Mouse (Mus musculus) lung, embryonic 14.5 days (tissue): ENCODE results near the gene Gsx1. TPM values are rescaled to one million over a fixed set of nuclear protein-coding genes. Genes with fewer than 3 reads are reported as not detected.

Source experiments
- ATAC-seq: fragments of 200-750 bp; cut with Nextera tagmentation; 2 replicates; pipeline ENCODE4 v1.8.0; 2017; ENCODE audit warnings: mild to moderate bottlenecking, moderate TSS enrichment, moderate library complexity; ENCODE audit not compliant: insufficient read depth
- DNase-seq: peaks from one replicate; pipeline ENCODE4 v3.0.0-alpha.2; 2015
- H3K27ac ChIP-seq: fragments of 300-500 bp; sonication (generic); 2 replicates; pipeline ENCODE4 v1.5.1; 2014; ENCODE audit warnings: low read depth, mild to moderate bottlenecking, moderate library complexity
- H3K27me3 ChIP-seq: fragments of 300-500 bp; sonication (generic); 2 replicates; pipeline ENCODE4 v1.6.1; 2014; ENCODE audit warnings: low read length, control low read depth; ENCODE audit not compliant: insufficient read depth
- H3K36me3 ChIP-seq: fragments of 300-500 bp; sonication (generic); 2 replicates; pipeline ENCODE4 v1.6.1; 2014; ENCODE audit warnings: control low read depth; ENCODE audit not compliant: insufficient read depth
- H3K4me1 ChIP-seq: fragments of 300-500 bp; sonication (generic); 2 replicates; pipeline ENCODE4 v1.6.1; 2014; ENCODE audit warnings: antibody characterized with exemption, control low read depth; ENCODE audit not compliant: insufficient read depth
- H3K4me2 ChIP-seq: fragments of 300-500 bp; sonication (generic); 2 replicates; pipeline ENCODE4 v1.6.1; 2014; ENCODE audit warnings: mild to moderate bottlenecking
- H3K4me3 ChIP-seq: fragments of 300-500 bp; sonication (generic); 2 replicates; pipeline ENCODE4 v1.5.1; 2014; ENCODE audit warnings: low read depth, low read length
- H3K9ac ChIP-seq: fragments of 300-500 bp; sonication (generic); 2 replicates; pipeline ENCODE4 v1.6.1; 2014
- H3K9me3 ChIP-seq: fragments of 300-500 bp; sonication (generic); 2 replicates; pipeline ENCODE4 v1.6.1; 2016; ENCODE audit warnings: low read depth, low read length, control low read depth
- CTCF ChIP-seq: IDR thresholded peaks from 2 replicates; pipeline ENCODE4 v1.5.1; 2016; ENCODE audit warnings: antibody characterized with exemption, low read depth
- WGBS: fragments of 180-500 bp; shearing (Covaris S2); extraction: QIAGEN DNeasy Blood & Tissue Kit; methylation state at CpG from one replicate; pipeline ENCODE4 v1.1.7; 2014; 5-methylcytosine and 5-hydroxymethylcytosine counted together
- polyA plus RNA-seq: library from polyadenylated mRNA; unstranded; fragments of >200 nt; fragmentation: Nextera tagmentation; extraction: Ambion mirVana; gene quantifications from 2 replicates; pipeline ENCODE4 v1.2.1, GENCODE M21; 2014

The Gsx1 gene
- polyA plus RNA-seq, 1 experiment from 2014 or later: not detected

DNA sequence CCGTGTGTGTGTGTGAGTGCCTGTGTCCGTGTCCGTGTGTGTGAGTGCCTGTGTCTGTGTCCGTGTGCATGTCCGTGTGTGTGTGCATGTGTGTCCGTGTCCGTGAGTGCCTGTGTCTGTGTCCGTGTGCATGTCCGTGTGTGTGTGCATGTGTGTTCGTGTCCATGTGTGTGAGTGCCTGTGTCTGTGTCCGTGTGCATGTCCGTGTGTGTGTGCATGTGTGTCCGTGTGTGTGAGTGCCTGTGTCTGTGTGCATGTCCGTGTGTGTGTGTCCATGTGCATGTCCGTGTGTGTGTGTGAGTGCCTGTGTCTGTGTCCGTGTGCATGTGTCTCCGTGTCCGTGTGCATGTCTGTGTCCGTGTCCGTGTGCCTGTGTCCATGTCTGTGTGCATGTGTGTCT, 19.4 kb downstream of the Gsx1 start:
- Histone ChIP-seq H3K4me2 (no peak overlapping the region), H3K36me3 (no peaks in the 10 kb centered on the region), H3K9ac (no peak overlapping the region), H3K9me3 (no peaks in the 10 kb centered on the region), H3K27me3 (no peaks in the 10 kb centered on the region), H3K4me1 (no peaks in the 10 kb centered on the region), H3K27ac (no peak overlapping the region), H3K4me3 (no peak overlapping the region)
- TF ChIP-seq CTCF: no peak
- WGBS: 93% methylated on average over 20 of the region's 20 CpGs
- DNase-seq (no peak), ATAC-seq (no peak)

DNA sequence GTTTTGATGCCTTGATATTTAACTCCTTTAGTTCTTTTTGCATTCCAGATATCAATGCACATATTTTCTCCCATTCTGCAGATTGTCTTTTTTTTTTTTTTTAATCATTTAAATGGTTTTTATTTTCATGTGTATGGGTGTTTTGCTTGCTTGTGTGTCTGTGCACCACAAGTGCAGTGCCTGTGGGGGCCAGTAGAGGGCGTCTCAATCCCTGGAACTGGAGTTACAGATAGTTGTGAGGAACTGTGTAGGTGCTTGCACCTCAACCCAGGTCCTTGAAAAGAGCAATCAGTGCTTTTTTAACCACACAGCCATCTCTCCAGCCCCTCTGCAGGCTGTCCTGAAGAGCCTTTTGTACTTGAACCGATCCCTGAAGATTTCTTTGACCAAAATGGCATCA, 20.0 kb downstream of the Gsx1 start:
- Histone ChIP-seq H3K27ac (no peak overlapping the region), H3K9me3 (no peaks in the 10 kb centered on the region), H3K4me1 (no peaks in the 10 kb centered on the region), H3K36me3 (no peaks in the 10 kb centered on the region), H3K4me2 (no peak overlapping the region), H3K27me3 (no peaks in the 10 kb centered on the region), H3K4me3 (no peak overlapping the region), H3K9ac (no peak overlapping the region)
- ATAC-seq (no peak), DNase-seq (no peak)
- TF ChIP-seq CTCF: no peak; the same call in 1 of the 2 replicates
- 54% methylated on average over 2 of the region's 2 CpGs for WGBS

DNA sequence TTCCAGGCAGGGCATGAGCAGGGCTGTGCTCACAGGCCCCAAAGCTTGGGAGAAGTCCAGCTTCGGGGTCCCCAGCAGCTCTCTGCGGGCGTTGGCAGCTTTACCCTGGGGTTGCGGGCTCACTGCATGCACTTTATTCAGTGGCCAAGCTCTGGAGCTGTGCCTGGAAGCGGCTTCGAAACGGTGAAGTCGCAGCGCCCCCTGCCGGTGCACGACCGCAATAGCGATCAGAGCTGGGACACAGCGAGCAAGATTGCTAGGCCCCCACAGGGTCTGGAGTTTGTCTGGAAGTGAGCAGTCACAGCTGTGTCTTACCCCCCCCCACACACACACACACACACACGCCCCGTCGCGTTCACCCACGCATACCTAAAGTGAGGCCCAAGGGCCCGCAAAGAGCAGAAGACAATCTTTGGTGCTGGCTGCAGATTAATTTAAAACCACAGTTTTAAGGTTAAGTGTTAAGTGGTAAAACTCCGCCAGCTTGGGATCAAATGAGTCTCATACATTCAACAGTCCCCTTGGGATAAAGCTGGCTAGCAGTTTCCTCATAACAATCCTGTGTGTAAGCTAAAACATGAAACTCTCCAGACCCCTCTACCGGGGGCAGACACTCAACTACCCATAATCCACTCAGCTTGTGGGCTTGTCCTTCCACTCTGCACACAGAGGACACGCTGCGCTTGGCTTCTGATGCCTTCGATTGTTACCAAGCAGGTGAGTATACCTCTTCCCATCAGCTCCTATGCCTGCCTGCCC, 39.0 kb downstream of the Gsx1 start:
- no peaks in the 10 kb centered on the region for H3K9me3 ChIP-seq
- no peak overlapping the region for H3K4me3 ChIP-seq
- no peak overlapping the region for H3K9ac ChIP-seq
- no peak overlapping the region for H3K27ac ChIP-seq
- no peaks in the 10 kb centered on the region for H3K4me1 ChIP-seq
- ATAC-seq: peak; percentile 79
- peak; percentile 96 for TF ChIP-seq CTCF
- no peaks in the 10 kb centered on the region for H3K36me3 ChIP-seq
- H3K4me2 ChIP-seq: no peak overlapping the region; the same call in 1 of the 2 replicates
- peaks cover 49% of the 10 kb centered on the region for H3K27me3 ChIP-seq
- 15% methylated on average over 25 of the region's 25 CpGs for WGBS
- DNase-seq: peak; percentile 92

DNA sequence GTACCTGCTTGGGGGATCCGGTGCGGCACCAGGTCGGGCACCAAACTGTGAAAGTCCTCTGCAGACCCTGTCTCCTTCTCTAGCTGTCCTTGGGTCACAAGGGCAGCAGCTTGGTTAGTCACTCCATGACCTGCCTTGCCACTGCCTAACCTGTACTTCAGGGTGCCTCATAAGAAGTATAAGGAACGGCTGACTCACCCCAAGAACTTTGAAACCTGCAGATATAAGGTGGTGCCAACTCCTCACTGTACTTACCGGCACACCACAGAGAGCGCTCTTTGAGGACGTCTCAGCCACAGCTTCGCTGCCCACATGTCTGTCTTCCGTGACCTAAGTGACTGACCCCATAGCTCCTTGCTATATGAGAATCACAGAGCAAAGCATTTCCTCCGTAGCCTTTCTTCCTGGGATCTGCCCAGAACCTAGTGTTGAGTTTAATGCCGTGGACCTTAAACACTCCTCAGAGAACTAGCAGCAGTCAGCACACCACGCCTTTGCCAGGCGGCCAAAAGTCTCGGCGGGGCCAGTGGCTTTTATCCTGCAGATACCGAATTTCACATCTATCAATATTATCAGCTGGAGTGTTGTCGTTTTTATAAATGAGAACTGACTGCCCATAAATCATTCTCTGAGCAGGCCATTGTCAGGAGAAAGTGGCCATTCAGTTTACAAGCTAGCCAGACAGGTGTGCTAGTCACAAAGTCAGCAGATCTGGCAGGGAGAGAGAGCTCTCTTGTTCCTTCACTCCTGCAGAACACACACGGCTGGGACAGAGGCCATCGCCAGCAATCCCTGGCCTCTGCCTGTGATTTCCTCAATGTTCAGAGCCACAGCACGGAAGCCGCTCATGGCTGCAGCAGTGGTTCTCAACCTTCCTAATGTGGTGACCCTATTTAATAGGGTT, 47.2 kb downstream of the Gsx1 start:
- no peaks in the 10 kb centered on the region for H3K4me1 ChIP-seq
- TF ChIP-seq CTCF: no peak
- H3K27me3 ChIP-seq: no peaks in the 10 kb centered on the region
- no peak overlapping the region for H3K4me3 ChIP-seq
- ATAC-seq (no peak), DNase-seq (no peak)
- H3K4me2 ChIP-seq: no peak overlapping the region
- 40% methylated on average over 21 of the region's 21 CpGs for WGBS
- no peaks in the 10 kb centered on the region for H3K36me3 ChIP-seq
- no peaks in the 10 kb centered on the region for H3K9me3 ChIP-seq
- H3K27ac ChIP-seq: no peak overlapping the region
- H3K9ac ChIP-seq: no peak overlapping the region

Other genes with a start within 250 kb of the Gsx1 start
- gene Gtf3a, start 240.0 kb upstream of the Gsx1 start, polyA plus RNA-seq: 124 and 130 TPM in 2 replicates
- 19.8 and 21.8 TPM in 2 replicates for gene Mtif3, start 224.9 kb upstream of the Gsx1 start, polyA plus RNA-seq
- 19.3 and 19.9 TPM in 2 replicates for gene Lnx2, start 112.1 kb upstream of the Gsx1 start, polyA plus RNA-seq
- gene Polr1d, start 111.6 kb upstream of the Gsx1 start, polyA plus RNA-seq: 123 and 127 TPM in 2 replicates
- not detected in 2 replicates for gene Pdx1, start 81.3 kb downstream of the Gsx1 start, polyA plus RNA-seq
- gene Cdx2, start 118.6 kb downstream of the Gsx1 start, polyA plus RNA-seq: not detected in 2 replicates
- gene Urad, start 133.7 kb downstream of the Gsx1 start, polyA plus RNA-seq: not detected in 2 replicates
- gene Flt3, start 211.8 kb downstream of the Gsx1 start, polyA plus RNA-seq: 0.07 and 0.16 TPM in 2 replicates
- 76.5 and 84.1 TPM in 2 replicates for gene Pan3, start 241.5 kb downstream of the Gsx1 start, polyA plus RNA-seq